In the genomic region with DNA sequence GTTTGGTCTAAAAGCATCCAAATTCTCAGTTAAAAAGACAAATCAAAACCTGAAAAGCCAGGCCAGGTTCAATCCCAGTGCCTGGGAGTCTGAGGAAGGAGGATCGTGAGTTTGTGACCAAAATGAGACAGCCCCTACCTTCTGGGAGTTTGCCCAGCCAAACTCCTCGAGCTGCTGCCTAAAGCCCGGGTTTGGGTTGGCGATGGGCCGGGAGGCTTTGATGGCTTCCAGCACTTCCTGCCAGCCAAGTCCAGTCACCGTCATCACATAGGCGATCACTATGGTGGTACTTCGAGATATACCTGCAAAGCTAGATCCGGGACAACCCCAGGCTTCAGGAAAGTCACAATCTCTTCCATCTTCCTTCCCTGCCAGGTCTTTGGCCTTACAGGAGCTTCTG, we compare ENCODE assay signal across 25 mouse cellular contexts. TPM values are rescaled to one million over a fixed set of nuclear protein-coding genes. Genes with fewer than 3 reads are reported as not detected.
DNase-seq lines count a peak whose midpoint lies in the region; ATAC-seq and TF ChIP-seq lines count a peak whose summit lies in the region.
"Had no signal": no experiment of that assay in that cellular context is flagged by ENCODE, and none has a peak within 500 bp of the region (broad histone marks: within the 10 kb centered on the region; RNA-seq: fewer than 3 reads in every experiment).

No protein-coding gene starts in this region.

- no peak overlapping the region for H3K9ac ChIP-seq in midbrain, embryonic 13.5 days (replicated peaks)
- no peak overlapping the region for H3K9ac ChIP-seq in midbrain, postnatal 0 days (replicated peaks; ENCODE audit: low read length, poor library complexity, severe bottlenecking)
- H3K9ac ChIP-seq: embryonic facial prominence, embryonic 15.5 days had no signal

- peaks cover 77% of the 10 kb centered on the region for H3K27me3 ChIP-seq in midbrain, embryonic 13.5 days
- peaks cover 33% of the 10 kb centered on the region for H3K27me3 ChIP-seq in midbrain, postnatal 0 days (ENCODE audit: insufficient read depth, low read length)
- peaks cover 100% of the 10 kb centered on the region for H3K27me3 ChIP-seq in embryonic facial prominence, embryonic 10.5 days (replicated peaks; ENCODE audit: low read depth, poor library complexity, severe bottlenecking)

- H3K4me3 ChIP-seq in midbrain, embryonic 13.5 days (replicated peaks): no peak overlapping the region
- H3K4me3 ChIP-seq in midbrain, postnatal 0 days (ENCODE audit: low read depth, low read length): no peak overlapping the region
- H3K4me3 ChIP-seq in embryonic facial prominence, embryonic 10.5 days: no peak overlapping the region
- H3K4me3 ChIP-seq: erythroblast, embryonic 14.5 days had no signal

- no peak for ATAC-seq in midbrain, embryonic 13.5 days
- no peak for ATAC-seq in midbrain, postnatal 0 days (ENCODE audit: low FRiP score)
- ATAC-seq: activated CD4-positive, CD25-positive, alpha-beta regulatory T cell, adult 4 months; CD4-positive, CD25-positive, alpha-beta regulatory T cell, adult 4 months; forebrain, embryonic 16.5 days; Patski had no signal

- WGBS in midbrain, embryonic 13.5 days: 64% methylated on average over 9 of the region's 9 CpGs
- WGBS in midbrain, postnatal 0 days: 60% methylated on average over 9 of the region's 9 CpGs
- 58% methylated on average over 9 of the region's 9 CpGs for WGBS in embryonic facial prominence, embryonic 10.5 days

- H3K27ac ChIP-seq in midbrain, embryonic 13.5 days: no peak overlapping the region
- no peak overlapping the region for H3K27ac ChIP-seq in midbrain, postnatal 0 days (ENCODE audit: low read depth, low read length)
- no peak overlapping the region for H3K27ac ChIP-seq in embryonic facial prominence, embryonic 10.5 days (replicated peaks)
- H3K27ac ChIP-seq: embryonic facial prominence, embryonic 13.5 days; embryonic facial prominence, embryonic 15.5 days; forebrain, embryonic 10.5 days; forebrain, embryonic 12.5 days had no signal

- 0 out of 2 replicates have a peak overlapping the region, but pooled peaks have one; percentile 87 for H3K4me2 ChIP-seq in midbrain, embryonic 13.5 days (replicated peaks)
- no peak overlapping the region for H3K4me2 ChIP-seq in midbrain, postnatal 0 days (ENCODE audit: low read depth, low read length, poor library complexity, severe bottlenecking)

- no peak for TF ChIP-seq CTCF in midbrain, postnatal 0 days (IDR thresholded peaks at IDR 0.05)

- peaks cover 16% of the 10 kb centered on the region for H3K4me1 ChIP-seq in midbrain, embryonic 13.5 days (replicated peaks)
- H3K4me1 ChIP-seq in midbrain, postnatal 0 days (ENCODE audit: insufficient read depth, low read length): 0 out of 2 replicates have a peak, but pooled peaks cover 7% of the 10 kb centered on the region
- H3K4me1 ChIP-seq in embryonic facial prominence, embryonic 10.5 days: peaks cover 30% of the 10 kb centered on the region

- H3K36me3 ChIP-seq in midbrain, embryonic 13.5 days: no peaks in the 10 kb centered on the region
- no peaks in the 10 kb centered on the region for H3K36me3 ChIP-seq in midbrain, postnatal 0 days (ENCODE audit: insufficient read depth, low read length)
- no peaks in the 10 kb centered on the region for H3K36me3 ChIP-seq in embryonic facial prominence, embryonic 10.5 days (replicated peaks)
- H3K36me3 ChIP-seq: embryonic facial prominence, embryonic 13.5 days; embryonic facial prominence, embryonic 15.5 days; forebrain, embryonic 10.5 days; forebrain, embryonic 12.5 days; G1E had no signal

- H3K9me3 ChIP-seq in midbrain, embryonic 13.5 days: no peaks in the 10 kb centered on the region
- H3K9me3 ChIP-seq in midbrain, postnatal 0 days (ENCODE audit: low read length): no peaks in the 10 kb centered on the region
- H3K9me3 ChIP-seq in embryonic facial prominence, embryonic 10.5 days: no peaks in the 10 kb centered on the region
- H3K9me3 ChIP-seq: embryonic facial prominence, embryonic 13.5 days; embryonic facial prominence, embryonic 15.5 days; forebrain, embryonic 10.5 days; forebrain, embryonic 12.5 days; G1E had no signal

- peak; percentile 74 to 80 for DNase-seq in cerebellum, postnatal 10 days
- no peak for DNase-seq in cerebellum, adult 9-10 months
- no peak for DNase-seq in midbrain, postnatal 0 days (ENCODE audit: low spot score)
- DNase-seq in embryonic facial prominence, embryonic 10.5 days (ENCODE audit: low spot score): peak; percentile 8
- DNase-seq: adrenal gland, adult 8-10 months; adrenal gland, postnatal 14 days; adrenal gland, postnatal 36 days; B cell, adult 2 months; cerebellum, adult 11-12 months; cerebellum, adult 2 months; cerebellum, adult 9-11 months had no signal

RNA-seq across cellular contexts. Expression of a gene that starts 7.5 kb away (rescaled TPM):
- 3.5 and 6.3 TPM in 2 replicates for polyA plus RNA-seq in midbrain, embryonic 13.5 days (2015; fragmentation: Nextera tagmentation; extraction: Ambion mirVana)
- 44.9 and 47.1 TPM in 2 replicates for total RNA-seq in midbrain, postnatal 0 days (2014; rRNA removed)
- 24.6 and 25.2 TPM in 2 replicates for polyA plus RNA-seq in midbrain, postnatal 0 days (2015; fragmentation: Nextera tagmentation; extraction: Ambion mirVana)
- 0.34 and 0.95 TPM in 2 replicates for polyA plus RNA-seq in embryonic facial prominence, embryonic 10.5 days (2016; fragmentation: Nextera tagmentation; extraction: Ambion mirVana)
- polyA plus RNA-seq: activated CD4-positive, CD25-positive, alpha-beta regulatory T cell, adult 4 months; erythroblast, embryonic 14.5 days; G1E had no signal

RNA-seq across cellular contexts. Expression of a gene that starts 11.0 kb away (rescaled TPM):
- 3.4 and 3.6 TPM in 2 replicates for polyA plus RNA-seq in midbrain, embryonic 13.5 days (2015; fragmentation: Nextera tagmentation; extraction: Ambion mirVana)
- total RNA-seq in midbrain, postnatal 0 days (2014; rRNA removed): 4.0 and 6.8 TPM in 2 replicates
- polyA plus RNA-seq in midbrain, postnatal 0 days (2015; fragmentation: Nextera tagmentation; extraction: Ambion mirVana): 2.4 and 3.3 TPM in 2 replicates
- 0.45 and 0.72 TPM in 2 replicates for polyA plus RNA-seq in embryonic facial prominence, embryonic 10.5 days (2016; fragmentation: Nextera tagmentation; extraction: Ambion mirVana)
- total RNA-seq: G1E had no signal
- polyA plus RNA-seq: activated CD4-positive, CD25-positive, alpha-beta regulatory T cell, adult 4 months; CD4-positive, CD25-positive, alpha-beta regulatory T cell, adult 4 months; erythroblast, embryonic 14.5 days; G1E had no signal

RNA-seq across cellular contexts. Expression of a gene that starts 18.3 kb away (rescaled TPM):
- 3.4 and 3.9 TPM in 2 replicates for polyA plus RNA-seq in midbrain, embryonic 13.5 days (2015; fragmentation: Nextera tagmentation; extraction: Ambion mirVana)
- total RNA-seq in midbrain, postnatal 0 days (2014; rRNA removed): 4.9 and 7.8 TPM in 2 replicates
- 7.6 and 7.9 TPM in 2 replicates for polyA plus RNA-seq in midbrain, postnatal 0 days (2015; fragmentation: Nextera tagmentation; extraction: Ambion mirVana)
- 1.3 and 1.8 TPM in 2 replicates for polyA plus RNA-seq in embryonic facial prominence, embryonic 10.5 days (2016; fragmentation: Nextera tagmentation; extraction: Ambion mirVana)
- total RNA-seq: G1E had no signal
- polyA plus RNA-seq: erythroblast, embryonic 14.5 days; G1E had no signal

RNA-seq across cellular contexts. Expression of a gene that starts 32.9 kb away (rescaled TPM):
- polyA plus RNA-seq in midbrain, embryonic 13.5 days (2015; fragmentation: Nextera tagmentation; extraction: Ambion mirVana): 0.06 and 0.07 TPM in 2 replicates
- 0.16 TPM in 1 of 2 replicates, not detected in the other for total RNA-seq in midbrain, postnatal 0 days (2014; rRNA removed)
- polyA plus RNA-seq in midbrain, postnatal 0 days (2015; fragmentation: Nextera tagmentation; extraction: Ambion mirVana): 0.05 TPM in 1 of 2 replicates, not detected in the other
- polyA plus RNA-seq in embryonic facial prominence, embryonic 10.5 days (2016; fragmentation: Nextera tagmentation; extraction: Ambion mirVana): 0.05 TPM in 1 of 2 replicates, not detected in the other
- total RNA-seq: adrenal gland, adult 18-20 months; adrenal gland, postnatal 14 days; adrenal gland, postnatal 36 days had no signal
- polyA plus RNA-seq: activated CD4-positive, CD25-positive, alpha-beta regulatory T cell, adult 4 months; CD4-positive, CD25-positive, alpha-beta regulatory T cell, adult 4 months; cerebellum, adult 2 months; cortical plate, adult 2 months; embryonic facial prominence, embryonic 13.5 days; erythroblast, embryonic 14.5 days; forebrain, embryonic 12.5 days; forebrain, embryonic 14.5 days; forebrain, embryonic 16.5 days; G1E had no signal

Comparison
In these comparisons a context has a peak if more than half of its experiments do, and no peak if none do; other contexts are left out.
1. DNase-seq: peak in cerebellum, postnatal 10 days (2 of 2) and embryonic facial prominence, embryonic 10.5 days (single experiment); none in cerebellum, adult 9-10 months (single experiment) and midbrain, postnatal 0 days (single experiment).